Mouse (Mus musculus): Measurements from ENCODE around the gene Slc38a4.

Slc38a4 gene

GRCm38 (mm10) chr15:97011599-97012372 lies 44.0 kb downstream of the Slc38a4 start:
- no peak for DNase-seq

GRCm38 (mm10) chr15:97009271-97009670 lies 46.5 kb downstream of the Slc38a4 start:
- no peak for DNase-seq

GRCm38 (mm10) chr15:97005631-97006234 lies 50.0 kb downstream of the Slc38a4 start:
- no peak for DNase-seq

- DNase-seq = no peak
These were observed 51.3 kb downstream of the Slc38a4 start for GRCm38 (mm10) chr15:97004525-97004867.

- no peak for DNase-seq
These were observed 51.8 kb downstream of the Slc38a4 start for GRCm38 (mm10) chr15:97003851-97004524.

GRCm38 (mm10) chr15:97003186-97003585 lies 52.6 kb downstream of the Slc38a4 start:
- DNase-seq = no peak

GRCm38 (mm10) chr15:97002752-97003151 lies 53.0 kb downstream of the Slc38a4 start:
- no peak for DNase-seq

- no peak for DNase-seq
These were observed 53.9 kb downstream of the Slc38a4 start for GRCm38 (mm10) chr15:97001886-97002285.

- no peak for DNase-seq
These were observed 54.3 kb downstream of the Slc38a4 start for GRCm38 (mm10) chr15:97001416-97001815.

- no peak for DNase-seq
These were observed 55.2 kb downstream of the Slc38a4 start for GRCm38 (mm10) chr15:97000319-97001251.

- no peak for DNase-seq
These were observed 56.4 kb downstream of the Slc38a4 start for GRCm38 (mm10) chr15:96999401-96999800.

- no peak for DNase-seq
These were observed 70.1 kb downstream of the Slc38a4 start for GRCm38 (mm10) chr15:96985618-96986017.

GRCm38 (mm10) chr15:96983581-96984330 lies 72.0 kb downstream of the Slc38a4 start:
- no peak for DNase-seq

- no peak for DNase-seq
These were observed 80.6 kb downstream of the Slc38a4 start for GRCm38 (mm10) chr15:96975125-96975524.

GRCm38 (mm10) chr15:96974131-96974530 lies 81.6 kb downstream of the Slc38a4 start:
- DNase-seq = no peak

- DNase-seq = no peak
These were observed 82.4 kb downstream of the Slc38a4 start for GRCm38 (mm10) chr15:96973370-96973769.

- DNase-seq = no peak
These were observed 83.0 kb downstream of the Slc38a4 start for GRCm38 (mm10) chr15:96972706-96973274.

- DNase-seq = no peak
These were observed 83.8 kb downstream of the Slc38a4 start for GRCm38 (mm10) chr15:96971906-96972305.

GRCm38 (mm10) chr15:96969792-96970191 lies 86.0 kb downstream of the Slc38a4 start:
- no peak for DNase-seq

GRCm38 (mm10) chr15:96968741-96969140 lies 87.0 kb downstream of the Slc38a4 start:
- DNase-seq = no peak

- DNase-seq = no peak
These were observed 89.4 kb downstream of the Slc38a4 start for GRCm38 (mm10) chr15:96966326-96966725.

- no peak for DNase-seq
These were observed 92.0 kb downstream of the Slc38a4 start for GRCm38 (mm10) chr15:96963735-96964134.

Data from B cell, adult 2 months (primary cell).